Mouse (Mus musculus) right cerebral cortex, postnatal 10 days (tissue): ENCODE data around the gene Krtap16-1.

Experiments used
- DNase-seq, 2 experiments: peaks; one replicate each; pipeline ENCODE4 v3.0.0; 2021; ENCODE audit warnings: low spot score in 2 of 2

Gene Krtap16-1

DNA sequence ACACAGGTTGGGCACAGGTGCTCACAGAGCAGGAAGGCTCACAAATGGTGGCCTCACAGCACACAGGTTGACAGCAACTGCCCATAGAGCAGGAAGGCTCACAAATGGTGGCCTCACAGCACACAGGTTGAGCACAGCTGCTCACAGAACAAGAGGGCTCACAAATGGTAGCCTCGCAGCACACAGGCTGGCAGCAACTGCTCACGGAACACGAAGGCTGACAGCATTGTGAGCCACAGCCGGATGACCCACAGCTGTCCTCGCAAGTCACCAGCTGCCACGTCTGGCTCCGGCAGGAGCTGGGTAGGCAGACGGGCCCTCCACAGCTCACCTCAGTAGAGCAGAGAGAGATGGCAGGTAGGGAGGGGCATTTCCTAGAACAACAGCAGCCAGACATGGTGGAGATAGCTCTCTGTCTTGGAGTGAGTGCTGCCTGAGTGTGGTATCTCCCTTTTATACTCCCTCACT, at the start of gene Krtap16-1:
Gene Krtap16-1, minus strand, starts transcription at position 418 of the 468 bp plus-strand sequence.
- DNase-seq, result peak in 1 of 2 experiments; percentile 26

- no peak for DNase-seq
These were observed 43.4 kb upstream of the Krtap16-1 start, which contains the start of gene Krt33b for GRCm38 (mm10) chr11:100029768-100030167. Gene Krt33b, minus strand, starts transcription at chr11:100029868.

DNA sequence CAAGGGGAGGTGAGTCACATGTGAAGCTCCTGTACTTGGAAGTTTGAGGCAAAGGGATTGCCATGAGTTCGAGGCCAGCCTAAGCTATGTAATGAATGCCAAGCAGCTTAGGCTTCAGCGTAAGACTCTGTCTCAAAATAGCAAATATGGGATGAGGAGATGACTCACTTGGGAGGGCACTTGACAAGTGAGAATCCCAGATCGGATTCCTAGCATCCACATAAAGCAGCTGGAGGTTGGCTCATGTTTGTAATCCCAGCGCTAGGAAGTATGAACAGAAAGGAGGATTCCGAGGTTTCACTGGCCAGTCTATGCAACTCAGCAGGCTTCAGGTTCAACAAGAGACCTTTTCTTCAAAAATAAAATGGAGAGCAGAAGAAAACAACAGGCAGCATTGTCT, 35.0 kb upstream of the Krtap16-1 start:
- no peak for DNase-seq

- DNase-seq, result no peak
These were observed 33.1 kb upstream of the Krtap16-1 start for GRCm38 (mm10) chr11:100019466-100019865.

DNA sequence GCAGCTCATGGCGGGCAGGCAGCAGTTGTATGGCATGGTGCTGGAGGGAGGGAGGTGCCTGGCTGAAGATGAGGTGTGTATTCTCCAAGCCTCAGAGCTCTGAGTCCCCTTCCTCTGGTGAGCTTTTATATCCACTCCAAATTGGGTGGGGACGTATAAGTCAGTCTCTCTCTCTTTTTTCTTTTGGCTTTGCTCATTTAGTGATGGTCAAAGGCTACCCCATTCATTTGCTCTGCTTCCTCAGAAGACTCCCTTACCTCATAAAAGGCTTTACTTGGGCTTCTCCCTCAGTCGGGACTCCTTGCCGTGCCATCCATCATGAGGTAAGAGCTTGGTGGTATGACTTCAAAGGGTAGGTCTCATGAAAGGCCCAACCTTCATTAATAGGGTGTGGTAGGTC, 29.7 kb upstream of the Krtap16-1 start, which contains the start of gene Krt33a:
Gene Krt33a, minus strand, starts transcription at position 101 of the 400 bp plus-strand sequence.
- no peak for DNase-seq

GRCm38 (mm10) chr11:100013691-100014171, 27.3 kb upstream of the Krtap16-1 start:
- DNase-seq, result no peak

GRCm38 (mm10) chr11:100010682-100011081, 24.3 kb upstream of the Krtap16-1 start:
- no peak for DNase-seq

DNA sequence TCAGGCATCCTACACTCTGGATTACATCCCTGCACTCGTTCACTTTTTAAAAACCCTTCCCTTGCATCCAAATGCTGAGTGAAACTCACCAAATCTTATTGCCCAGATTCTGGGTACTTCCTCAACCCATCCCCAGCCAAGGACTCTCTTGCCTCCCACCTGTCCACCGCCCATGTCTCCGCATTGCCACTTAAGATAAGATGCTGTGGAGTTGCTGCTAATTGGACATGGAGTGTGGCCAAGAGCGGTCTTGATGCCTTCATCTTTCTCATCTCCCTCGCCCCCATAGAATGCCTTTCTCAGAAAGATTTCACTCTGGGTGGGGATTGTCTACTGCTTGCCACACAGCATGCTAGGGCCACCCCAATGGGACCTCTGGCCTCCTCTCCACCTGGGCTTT, 21.9 kb upstream of the Krtap16-1 start:
- DNase-seq, result no peak

DNA sequence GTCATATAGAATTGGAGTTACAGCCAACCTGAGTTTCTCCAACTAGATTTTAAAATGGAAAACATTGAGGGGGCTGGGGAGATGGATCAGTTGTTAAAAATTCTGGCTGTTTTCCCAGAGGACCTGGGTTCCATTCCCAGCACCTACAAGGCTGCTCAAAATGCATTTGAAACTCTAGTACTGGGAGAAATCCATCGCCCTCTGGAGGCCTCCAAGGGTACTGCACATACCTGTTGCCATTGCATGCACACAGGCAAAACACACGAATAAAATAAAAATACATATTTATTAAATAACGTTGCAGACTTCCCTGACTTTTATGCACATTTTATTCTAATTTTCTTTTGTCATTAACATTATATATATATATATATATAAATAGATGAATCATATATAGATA, 20.2 kb upstream of the Krtap16-1 start:
- DNase-seq, result no peak

DNA sequence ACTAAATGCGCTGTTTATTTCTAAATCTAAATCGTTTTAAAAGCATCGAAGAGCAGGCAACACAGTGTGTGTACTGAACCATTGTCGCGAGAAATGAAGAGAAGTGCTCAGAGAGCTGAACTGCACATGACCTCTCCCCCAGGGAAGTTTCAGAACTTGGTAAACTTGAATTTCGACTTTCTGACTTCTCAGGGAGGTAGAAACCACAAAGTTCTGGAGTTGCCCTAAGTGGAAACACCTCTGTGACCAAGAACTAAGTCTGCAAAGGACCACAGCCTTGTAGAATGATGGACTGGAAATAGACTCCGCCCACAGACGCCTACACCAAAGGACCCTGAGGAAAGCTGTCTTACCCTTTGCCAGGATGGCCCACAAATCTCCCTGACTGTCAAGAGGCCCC, 19.5 kb upstream of the Krtap16-1 start:
- no peak for DNase-seq

DNA sequence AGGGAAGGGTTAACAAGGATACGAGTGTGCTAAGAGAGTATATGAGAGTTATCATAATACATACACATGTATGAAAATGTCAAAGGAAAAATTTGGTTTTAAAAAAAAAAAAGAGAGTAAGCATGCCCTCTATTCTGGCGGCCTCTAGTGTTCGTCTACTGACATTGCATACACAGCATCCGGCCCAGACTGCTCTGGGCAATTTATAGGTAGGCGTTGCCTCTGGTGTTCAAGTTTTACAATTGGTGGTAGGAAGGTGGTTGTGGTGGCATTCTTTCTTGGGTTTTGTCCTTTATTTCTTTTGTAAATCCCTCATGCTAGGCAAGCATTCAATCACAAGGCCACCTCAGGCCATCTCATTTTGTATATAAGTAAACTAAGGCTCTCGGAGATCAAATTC, 18.4 kb upstream of the Krtap16-1 start:
- DNase-seq, result peak; percentile 70 to 80

DNA sequence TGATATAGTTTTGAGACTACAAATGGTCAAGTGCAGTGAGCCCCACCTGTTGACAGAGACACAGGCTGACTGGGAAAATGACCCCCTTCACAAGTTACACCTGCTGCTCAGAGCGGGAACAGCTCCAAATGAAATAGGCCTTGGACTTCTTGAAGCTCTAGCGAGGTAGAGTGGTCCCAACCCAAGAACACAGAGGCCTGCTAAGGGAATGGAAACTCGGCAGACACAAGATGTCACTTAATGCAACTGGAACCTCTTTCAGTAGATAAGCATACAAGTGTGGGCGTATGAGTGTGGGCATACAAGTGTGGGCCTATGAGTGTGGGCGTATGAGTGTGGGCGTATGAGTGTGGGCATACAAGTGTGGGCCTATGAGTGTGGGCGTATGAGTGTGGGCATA, 12.7 kb upstream of the Krtap16-1 start:
- no peak for DNase-seq

DNA sequence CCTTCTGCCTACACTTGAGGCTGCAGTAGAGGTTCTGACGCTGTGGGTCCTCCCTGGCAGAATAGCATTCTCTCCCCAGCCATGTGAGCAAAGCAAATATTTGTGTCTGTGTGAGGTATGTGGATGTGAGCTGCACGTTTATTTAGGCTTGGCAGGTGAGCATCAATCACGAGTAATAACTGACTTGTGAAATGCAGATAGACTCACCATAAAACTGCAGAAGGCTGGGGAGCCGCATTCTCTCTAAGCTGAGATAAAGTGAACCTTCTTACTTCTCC, 7.9 kb upstream of the Krtap16-1 start:
- DNase-seq, result no peak

DNA sequence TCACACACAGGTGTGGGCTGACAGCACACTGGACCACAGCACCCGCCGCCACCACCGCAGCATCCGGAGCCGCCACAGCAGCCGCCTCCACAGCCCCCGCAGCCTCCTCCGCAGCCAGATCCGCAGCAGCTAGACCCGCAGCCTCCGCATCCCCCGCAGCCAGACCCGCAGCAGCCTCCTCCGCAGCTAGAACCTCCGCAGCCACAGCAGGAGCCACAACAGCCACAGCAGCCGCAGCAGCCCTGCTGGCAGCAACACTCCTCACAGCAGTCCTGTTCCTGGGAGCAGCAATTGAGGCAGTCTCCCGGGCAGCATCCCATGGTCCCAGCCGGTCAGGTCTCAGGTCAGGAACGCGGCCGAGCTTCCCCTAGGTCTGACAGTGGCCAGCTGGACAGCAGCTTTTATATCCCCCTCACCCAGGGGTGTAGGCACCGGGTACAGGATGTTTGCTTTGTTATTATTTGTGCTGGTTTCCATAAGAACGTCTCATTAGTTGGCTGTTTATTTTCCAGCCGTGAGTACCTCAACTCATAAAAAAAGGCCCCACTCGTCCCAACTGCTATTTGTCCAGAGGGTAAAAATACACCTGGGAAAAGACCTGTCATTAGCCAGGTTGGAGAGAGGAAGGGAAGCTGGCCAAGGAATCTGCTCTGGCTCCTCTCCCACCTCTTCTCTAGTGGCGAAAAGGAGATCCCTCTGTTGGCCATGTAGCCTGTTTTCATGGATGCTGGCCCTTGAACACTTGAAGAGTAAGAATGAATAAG, 7.4 kb upstream of the Krtap16-1 start, which contains the start of gene Krtap17-1:
Gene Krtap17-1, minus strand, starts transcription at position 375 of the 764 bp plus-strand sequence.
- peak in 1 of 2 experiments; percentile 23 for DNase-seq

- no peak for DNase-seq
These were observed 4.2 kb upstream of the Krtap16-1 start for GRCm38 (mm10) chr11:99990571-99990970.

DNA sequence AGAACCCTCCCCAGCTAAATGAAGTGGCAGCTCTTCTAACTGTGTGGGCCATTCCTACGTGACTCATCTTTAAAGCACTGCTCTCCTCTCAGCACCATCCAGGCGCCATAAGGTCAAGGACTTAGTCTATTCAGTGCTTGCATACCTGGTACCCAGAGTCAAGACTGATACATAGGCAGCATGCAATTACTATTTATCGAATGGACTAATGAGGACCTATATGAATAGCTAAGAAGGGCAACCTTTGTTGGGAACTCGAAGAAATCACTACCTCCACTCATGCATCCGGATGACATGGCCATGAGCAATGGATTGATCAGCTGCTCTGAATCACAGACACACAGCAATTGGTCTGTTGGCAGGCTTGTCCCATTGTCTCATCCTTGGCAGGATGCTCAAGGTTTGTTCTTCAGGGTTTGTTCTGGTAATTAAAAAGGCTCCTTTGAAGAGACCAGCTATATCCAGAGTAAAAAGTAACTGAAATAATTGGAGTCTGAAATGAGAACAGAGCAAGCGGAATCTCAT, 3.5 kb upstream of the Krtap16-1 start:
- DNase-seq, result no peak

DNA sequence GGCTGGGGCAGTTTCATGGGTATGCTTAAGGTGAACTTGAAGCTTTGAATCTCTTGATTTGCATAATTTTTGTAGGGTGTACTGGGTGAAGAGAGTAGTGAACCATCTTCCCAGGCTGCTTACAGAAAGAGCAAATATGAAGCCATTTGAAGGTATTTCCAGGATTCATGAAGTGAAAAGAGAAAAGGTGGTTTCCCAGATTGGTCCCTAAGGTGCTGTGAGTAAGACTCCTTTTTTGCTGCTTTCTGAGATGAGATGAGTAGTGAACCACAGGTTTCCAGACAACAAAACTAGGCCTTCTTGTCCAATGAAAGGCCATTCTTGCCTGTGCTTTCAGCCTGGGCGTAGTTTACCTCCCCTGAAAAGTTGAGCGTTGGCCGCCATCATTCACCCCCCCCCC, 2.1 kb upstream of the Krtap16-1 start:
- DNase-seq, result no peak

DNA sequence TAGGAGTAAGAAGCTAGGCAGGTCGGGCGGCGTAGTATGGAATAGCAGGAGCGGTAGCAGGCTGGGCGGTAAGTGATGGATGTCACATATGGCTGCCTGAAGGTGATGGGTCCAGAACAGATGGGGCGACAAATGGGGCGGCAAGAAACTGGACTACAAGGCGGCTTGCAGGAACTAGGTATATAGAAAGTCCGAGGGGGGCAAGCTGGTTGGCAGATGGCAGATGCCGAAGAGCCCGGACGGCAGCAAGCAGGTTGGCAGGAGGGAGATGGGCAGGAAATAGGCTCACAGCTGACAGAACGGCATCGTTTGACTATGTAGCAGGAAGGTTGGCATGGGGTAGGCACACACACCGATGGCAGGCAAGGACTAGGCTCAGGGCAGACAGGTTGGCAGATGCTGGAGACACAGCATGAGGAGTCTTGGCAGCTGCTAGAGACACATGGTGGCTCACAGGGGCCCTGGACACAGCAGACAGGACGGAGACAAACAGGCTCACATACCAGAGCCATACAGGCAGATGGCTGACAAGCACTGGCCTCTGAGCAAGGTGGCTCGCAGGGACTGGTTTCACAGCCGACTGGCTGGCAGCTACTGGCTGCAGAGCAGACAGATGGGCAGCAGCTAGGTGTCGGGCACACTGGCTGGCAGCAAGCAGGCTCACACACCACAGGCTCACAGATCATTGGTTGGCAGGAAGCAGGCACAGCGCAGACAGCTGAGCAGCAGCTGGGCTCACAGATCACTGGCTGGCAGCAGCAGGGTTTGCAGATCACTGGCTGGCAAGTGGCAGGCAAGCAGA, 905 bp downstream of the Krtap16-1 start:
- peak; percentile 73 to 86 for DNase-seq

- DNase-seq, result no peak
These were observed 3.0 kb downstream of the Krtap16-1 start for GRCm38 (mm10) chr11:99983442-99983841.

DNA sequence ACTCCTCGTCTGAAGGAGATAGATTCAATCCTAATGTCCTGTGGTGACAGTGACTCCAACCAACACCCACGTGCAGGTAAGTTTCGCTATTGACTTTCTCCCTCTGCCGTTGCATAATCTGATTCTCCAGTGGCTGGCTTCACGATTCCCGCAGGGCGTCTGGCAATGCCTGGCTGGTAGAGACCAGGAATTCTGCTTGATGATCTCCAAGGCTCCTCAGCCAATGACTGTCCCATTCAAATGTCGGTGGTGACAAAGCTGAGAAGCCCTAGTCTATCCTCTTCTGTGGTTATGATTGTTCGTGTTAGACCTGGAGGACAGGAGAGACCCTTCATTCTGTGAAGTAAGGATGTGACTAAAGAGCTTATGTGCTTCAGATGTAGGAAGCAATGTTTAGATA, 3.7 kb downstream of the Krtap16-1 start:
- no peak for DNase-seq

- no peak for DNase-seq
These were observed 7.4 kb downstream of the Krtap16-1 start, which contains the start of gene Krtap29-1 for GRCm38 (mm10) chr11:99978953-99979352. Gene Krtap29-1, minus strand, starts transcription at chr11:99979053.

DNA sequence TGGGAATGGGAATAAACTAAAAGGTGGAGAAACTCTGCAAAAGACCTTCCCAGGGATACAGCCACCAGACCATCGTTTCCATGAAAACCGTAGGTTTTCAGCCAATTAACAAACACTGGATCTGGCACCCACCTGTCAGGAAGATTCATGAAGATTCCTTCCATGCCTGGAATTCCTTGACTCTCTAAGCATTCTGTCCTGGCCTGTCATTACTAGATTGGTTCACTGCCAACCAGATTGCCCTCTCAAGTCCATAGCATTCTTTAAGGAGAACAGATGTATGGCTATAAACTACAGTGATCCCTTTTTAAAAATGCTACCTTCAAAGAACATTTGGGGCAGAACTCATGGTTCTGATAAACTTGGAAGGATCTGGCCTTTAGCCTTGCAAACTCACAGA, 20.4 kb downstream of the Krtap16-1 start:
- no peak for DNase-seq
